Mouse (Mus musculus) limb, embryonic 15.5 days (tissue): Measurements from ENCODE around the gene B830017H08Rik. TPM values are rescaled to one million over a fixed set of nuclear protein-coding genes. Genes with fewer than 3 reads are reported as not detected.

ENCODE experiments used
- ATAC-seq: fragments of 200-750 bp; cut with Nextera tagmentation; 2 replicates; pipeline ENCODE4 v1.8.0; 2017; ENCODE audit warnings: low read depth, moderate TSS enrichment; ENCODE audit not compliant: insufficient number of reproducible peaks, low FRiP score, low TSS enrichment
- H3K27ac ChIP-seq: fragments of 300-500 bp; sonication (generic); 2 replicates; pipeline ENCODE4 v1.5.1; 2015; ENCODE audit warnings: moderate library complexity, mild to moderate bottlenecking, inconsistent platforms
- H3K27me3 ChIP-seq: fragments of 300-500 bp; sonication (generic); 2 replicates; pipeline ENCODE4 v1.6.1; 2015; ENCODE audit warnings: inconsistent platforms
- H3K36me3 ChIP-seq: fragments of 300-500 bp; sonication (generic); 2 replicates; pipeline ENCODE4 v1.6.1; 2015; ENCODE audit warnings: inconsistent platforms
- H3K4me1 ChIP-seq: fragments of 300-500 bp; sonication (generic); 2 replicates; pipeline ENCODE4 v1.6.1; 2015; ENCODE audit warnings: inconsistent platforms
- H3K4me2 ChIP-seq: fragments of 300-500 bp; sonication (generic); 2 replicates; pipeline ENCODE4 v1.6.1; 2015; ENCODE audit warnings: mild to moderate bottlenecking, inconsistent platforms
- H3K4me3 ChIP-seq: fragments of 300-500 bp; sonication (generic); 2 replicates; pipeline ENCODE4 v1.5.1; 2015; ENCODE audit warnings: mild to moderate bottlenecking, inconsistent platforms
- H3K9ac ChIP-seq: fragments of 300-500 bp; sonication (generic); 2 replicates; pipeline ENCODE4 v1.6.1; 2015; ENCODE audit warnings: inconsistent platforms
- H3K9me3 ChIP-seq: fragments of 300-500 bp; sonication (generic); 2 replicates; pipeline ENCODE4 v1.6.1; 2016; ENCODE audit warnings: inconsistent platforms
- WGBS: fragments of 180-500 bp; shearing (Covaris S2); methylation state at CpG from one replicate; pipeline ENCODE4 v1.1.7; 2015; 5-methylcytosine and 5-hydroxymethylcytosine counted together
- polyA plus RNA-seq: library from polyadenylated mRNA; unstranded; fragments of >200 nt; fragmentation: Nextera tagmentation; extraction: Ambion mirVana; gene quantifications from 2 replicates; pipeline ENCODE4 v1.2.1, GENCODE M21; 2015

B830017H08Rik gene
- polyA plus RNA-seq, result 0.17 TPM in 1 of 2 replicates, not detected in the other

DNA sequence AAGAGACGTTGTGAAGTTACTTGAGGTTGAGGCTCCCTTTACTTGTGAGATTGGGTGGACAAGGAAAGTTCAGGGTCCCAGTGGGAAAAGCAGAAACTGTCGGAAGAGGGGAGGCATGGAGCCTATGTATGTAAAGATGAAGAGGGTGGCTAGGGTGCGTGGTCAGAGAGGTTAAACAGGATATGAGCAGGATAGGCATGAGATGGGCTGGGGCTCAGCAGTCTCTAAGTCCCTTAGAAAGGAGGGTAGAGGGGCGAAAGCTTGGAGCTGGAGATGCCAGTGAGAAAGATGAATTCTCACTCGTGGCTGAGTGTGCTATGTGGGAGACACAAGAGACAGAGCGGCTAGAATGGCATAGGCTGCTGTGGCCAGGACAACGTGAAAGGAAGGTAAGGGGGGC, at the start of gene B830017H08Rik:
B830017H08Rik (plus strand) TSS at position 301 of the 400 bp plus-strand sequence.
- Histone ChIP-seq H3K9ac (peak within 1 kb of the TSS; percentile 54), H3K4me3 (peak within 1 kb of the TSS; percentile 62), H3K4me2 (peak within 1 kb of the TSS; percentile 99), H3K9me3 (no peaks in the 10 kb centered on the region), H3K36me3 (no peaks in the 10 kb centered on the region), H3K4me1 (peaks cover 25% of the 10 kb centered on the region), H3K27me3 (peaks cover 76% of the 10 kb centered on the region), H3K27ac (no peak within 1 kb of the TSS)
- WGBS, result 27% methylated on average over 7 of the region's 7 CpGs
- no peak for ATAC-seq

DNA sequence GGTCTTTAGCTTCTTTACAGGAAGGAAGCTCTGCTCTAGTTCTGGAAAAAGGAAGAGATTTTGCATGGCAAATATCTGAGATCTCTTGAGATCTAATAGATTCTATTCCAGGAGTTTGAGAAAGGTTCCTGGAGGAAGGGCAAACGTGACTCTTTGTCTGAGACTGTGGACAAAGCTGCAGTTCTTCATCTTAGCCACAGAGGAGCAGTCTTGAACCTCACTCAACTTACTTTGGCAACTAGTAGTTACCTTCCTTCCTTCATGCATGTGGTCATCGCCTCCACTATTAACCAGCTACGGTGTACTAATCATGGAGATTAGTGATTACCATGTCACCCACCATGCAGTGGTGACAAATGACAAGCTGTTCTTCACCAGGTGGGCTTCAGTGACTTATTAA, 47.6 kb upstream of the B830017H08Rik start:
- no peak for ATAC-seq
- Histone ChIP-seq H3K27me3 (no peaks in the 10 kb centered on the region), H3K9me3 (no peaks in the 10 kb centered on the region), H3K4me2 (no peak overlapping the region), H3K4me3 (no peak overlapping the region), H3K4me1 (no peaks in the 10 kb centered on the region), H3K9ac (no peak overlapping the region), H3K36me3 (peaks cover 85% of the 10 kb centered on the region), H3K27ac (no peak overlapping the region)
- 51% methylated on average over 3 of the region's 3 CpGs for WGBS

DNA sequence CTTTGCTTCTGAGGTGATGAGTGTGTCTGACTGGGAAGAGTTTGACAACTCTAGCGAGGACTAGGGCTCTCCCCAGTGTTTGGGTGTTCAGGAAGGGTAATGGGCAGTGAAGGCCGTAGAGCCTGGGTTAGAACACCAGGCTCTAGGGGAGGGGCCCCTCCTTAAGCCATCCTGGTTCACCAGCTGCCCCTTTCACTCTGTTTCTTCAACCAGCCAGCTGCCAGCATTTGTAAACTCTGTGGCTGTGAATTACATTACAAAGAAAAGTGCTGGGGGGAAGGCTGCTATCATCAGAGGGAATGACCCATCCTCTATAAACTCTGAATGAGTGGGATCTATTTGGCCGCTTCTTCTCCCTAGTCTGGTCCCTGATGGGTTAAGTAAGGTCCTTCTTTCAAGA, 40.2 kb upstream of the B830017H08Rik start:
- Histone ChIP-seq H3K27ac (no peak overlapping the region), H3K4me1 (peaks cover 22% of the 10 kb centered on the region), H3K27me3 (no peaks in the 10 kb centered on the region), H3K9ac (no peak overlapping the region), H3K4me3 (no peak overlapping the region), H3K9me3 (no peaks in the 10 kb centered on the region), H3K36me3 (peaks cover 54% of the 10 kb centered on the region), H3K4me2 (no peak overlapping the region)
- 68% methylated on average over 3 of the region's 3 CpGs for WGBS
- ATAC-seq, result no peak

DNA sequence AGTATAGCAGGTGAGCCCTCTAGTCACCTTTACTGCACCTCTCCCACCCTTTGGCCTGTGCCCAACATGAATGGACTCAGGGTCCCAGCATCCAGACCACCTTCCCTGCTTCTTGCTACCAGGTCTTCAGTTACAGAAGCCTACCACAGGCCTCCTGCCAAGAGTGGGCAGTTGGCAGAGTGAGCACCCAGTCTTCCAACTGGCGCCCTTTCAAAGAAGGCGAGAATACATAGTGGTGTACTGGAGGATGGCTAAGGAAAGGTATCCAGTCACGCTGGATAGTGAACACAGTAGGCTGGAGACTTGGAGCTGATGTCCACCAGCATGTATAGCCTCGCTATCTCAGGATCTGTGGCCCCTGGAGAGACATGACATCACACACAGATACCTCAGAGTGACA, 38.9 kb upstream of the B830017H08Rik start:
- H3K27ac ChIP-seq, result no peak overlapping the region
- H3K27me3 ChIP-seq, result no peaks in the 10 kb centered on the region
- H3K36me3 ChIP-seq, result peaks cover 43% of the 10 kb centered on the region
- H3K9me3 ChIP-seq, result no peaks in the 10 kb centered on the region
- 82% methylated on average over 4 of the region's 4 CpGs for WGBS
- peaks cover 35% of the 10 kb centered on the region for H3K4me1 ChIP-seq
- H3K4me3 ChIP-seq, result no peak overlapping the region
- no peak for ATAC-seq
- no peak overlapping the region for H3K4me2 ChIP-seq
- H3K9ac ChIP-seq, result no peak overlapping the region

DNA sequence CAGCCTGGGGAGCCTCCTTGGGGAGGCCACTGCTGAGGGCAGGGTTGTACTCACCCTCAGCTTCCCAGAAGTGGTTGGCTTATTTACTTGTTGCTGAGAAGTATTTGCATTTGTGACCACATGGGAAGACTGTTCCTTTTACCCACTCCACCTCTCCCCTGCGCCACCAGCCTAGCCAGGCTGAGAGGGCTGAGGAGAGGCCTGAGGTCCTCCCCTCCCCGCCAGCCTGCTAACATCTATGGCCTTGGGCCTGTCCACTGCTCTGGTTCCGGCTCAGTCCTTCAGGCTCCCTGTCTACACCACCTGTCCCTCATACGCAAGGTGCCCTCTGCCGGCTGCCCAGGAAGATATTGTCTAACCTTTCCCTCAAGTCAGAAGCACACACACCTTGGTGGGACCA, 37.3 kb upstream of the B830017H08Rik start:
- Histone ChIP-seq H3K4me3 (no peak overlapping the region), H3K4me2 (no peak overlapping the region), H3K4me1 (peaks cover 49% of the 10 kb centered on the region), H3K9me3 (no peaks in the 10 kb centered on the region), H3K36me3 (peaks cover 30% of the 10 kb centered on the region), H3K27me3 (no peaks in the 10 kb centered on the region), H3K27ac (peak overlapping the region; percentile 40), H3K9ac (no peak overlapping the region)
- 66% methylated on average over 5 of the region's 5 CpGs for WGBS
- no peak for ATAC-seq

DNA sequence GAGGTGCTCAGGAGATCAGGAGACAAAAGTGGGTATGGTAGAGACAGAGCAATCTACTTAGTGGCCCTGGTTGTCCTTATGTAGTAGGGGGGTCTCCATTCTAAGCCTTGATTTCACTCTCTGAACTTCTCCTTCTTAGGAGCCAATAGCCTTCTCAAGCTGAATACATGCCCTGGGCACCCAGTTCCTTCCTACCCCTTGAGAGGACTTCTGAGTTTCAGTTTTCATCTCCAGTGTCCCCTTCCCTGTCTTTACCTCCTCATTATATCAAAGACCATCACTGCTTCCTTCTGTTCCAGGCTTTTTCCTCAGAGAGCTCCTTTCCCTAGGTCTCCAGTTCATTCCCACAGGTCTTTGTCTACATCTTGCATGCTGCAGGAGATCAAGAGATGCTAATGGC, 36.4 kb upstream of the B830017H08Rik start:
- 0 out of 2 replicates have a peak, but pooled peaks cover under 1% of the 10 kb centered on the region for H3K27me3 ChIP-seq
- H3K4me2 ChIP-seq, result peak overlapping the region; percentile 62
- peak overlapping the region; percentile 92 for H3K9ac ChIP-seq
- peak overlapping the region; percentile 98 for H3K27ac ChIP-seq
- H3K4me3 ChIP-seq, result peak overlapping the region; percentile 70
- no peak for ATAC-seq
- no peaks in the 10 kb centered on the region for H3K9me3 ChIP-seq
- H3K36me3 ChIP-seq, result peaks cover 21% of the 10 kb centered on the region
- peaks cover 57% of the 10 kb centered on the region for H3K4me1 ChIP-seq

DNA sequence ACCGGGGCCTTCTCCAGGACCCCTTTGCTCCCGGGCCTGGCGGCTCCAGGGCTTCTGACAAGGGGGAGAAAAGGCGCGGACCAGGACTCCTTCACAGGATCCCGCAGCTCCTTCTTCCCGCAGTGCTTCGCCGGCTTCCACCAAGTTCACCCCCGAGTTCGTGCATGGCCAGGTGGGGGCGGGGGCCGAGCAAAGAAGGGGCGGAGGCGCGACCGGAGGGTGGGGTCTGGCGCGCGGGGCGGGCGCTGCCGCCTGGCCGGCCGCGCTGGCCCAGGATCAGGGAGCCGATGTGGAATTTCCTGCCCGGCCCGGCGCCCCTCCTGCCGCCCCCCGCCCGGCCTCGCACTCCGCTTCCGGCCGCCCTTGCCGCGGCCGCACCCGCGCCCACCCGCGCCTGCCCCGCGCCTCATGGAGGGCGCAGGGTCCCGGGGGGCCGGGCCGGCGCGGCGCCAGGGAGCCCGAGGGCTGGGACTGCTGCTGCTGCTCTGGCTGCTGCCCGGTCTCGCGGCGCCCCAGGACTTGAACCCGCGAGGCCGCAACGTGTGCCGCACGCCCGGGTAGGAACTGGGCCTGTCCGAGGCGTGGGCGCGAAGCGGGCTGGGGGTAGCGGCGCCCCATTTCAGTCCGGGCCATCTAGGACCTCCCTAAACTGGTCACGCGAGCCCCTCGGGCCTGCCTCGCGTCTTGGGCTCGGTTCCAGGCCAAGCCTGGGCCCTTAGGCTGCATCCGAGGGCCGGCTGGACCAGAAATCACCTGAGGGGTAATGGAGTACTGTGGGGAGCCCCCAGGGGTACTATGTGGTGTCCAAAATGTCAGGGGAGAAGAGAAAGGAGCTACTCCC, 35.7 kb upstream of the B830017H08Rik start, which contains the start of gene Scarf2:
Scarf2 (plus strand) TSS at position 312 of the 841 bp plus-strand sequence.
- Histone ChIP-seq H3K36me3 (peaks cover 15% of the 10 kb centered on the region), H3K27ac (peak within 1 kb of the TSS; percentile 98), H3K27me3 (peaks cover 7% of the 10 kb centered on the region), H3K4me1 (peaks cover 64% of the 10 kb centered on the region), H3K4me3 (peak within 1 kb of the TSS; percentile 70), H3K9ac (peak within 1 kb of the TSS; percentile 92), H3K4me2 (peak within 1 kb of the TSS; percentile 62), H3K9me3 (no peaks in the 10 kb centered on the region)
- WGBS, result under 1% methylated on average over 70 of the region's 81 CpGs
- ATAC-seq, result peak; percentile 76

DNA sequence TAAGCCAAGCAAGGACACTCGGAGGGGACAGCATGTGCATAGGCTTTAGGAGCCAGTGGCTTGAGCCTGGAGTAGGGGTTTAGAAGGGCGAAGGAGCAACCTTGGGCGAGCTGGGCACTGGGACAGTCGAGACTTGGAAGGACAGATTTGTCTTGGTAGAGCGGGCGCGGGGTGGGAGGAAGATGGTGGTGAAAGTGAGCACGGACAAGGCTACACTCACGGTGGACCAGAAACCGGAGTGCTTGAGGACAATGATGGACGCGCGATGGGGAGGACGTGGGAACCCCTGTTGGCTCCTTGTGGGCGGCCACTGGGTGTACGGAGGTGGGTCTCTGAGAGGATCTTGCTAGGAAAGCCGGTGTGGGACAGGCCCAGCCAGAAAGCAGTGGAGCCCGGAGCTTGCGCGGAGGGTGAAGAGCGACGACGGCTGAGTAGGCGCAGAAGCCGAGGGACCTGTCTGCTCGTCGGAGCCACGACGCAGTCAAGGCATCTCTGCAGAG, 35.1 kb upstream of the B830017H08Rik start:
- peak overlapping the region; percentile 70 for H3K4me3 ChIP-seq
- H3K4me2 ChIP-seq, result peak overlapping the region; percentile 62
- H3K4me1 ChIP-seq, result peaks cover 71% of the 10 kb centered on the region
- peaks cover 14% of the 10 kb centered on the region for H3K27me3 ChIP-seq
- peak overlapping the region; percentile 98 for H3K27ac ChIP-seq
- WGBS, result 2% methylated on average over 29 of the region's 29 CpGs
- 0 out of 2 replicates have a peak, but pooled peaks have one; percentile 13 for ATAC-seq
- H3K36me3 ChIP-seq, result peaks cover 11% of the 10 kb centered on the region
- no peaks in the 10 kb centered on the region for H3K9me3 ChIP-seq
- H3K9ac ChIP-seq, result peak overlapping the region; percentile 92

DNA sequence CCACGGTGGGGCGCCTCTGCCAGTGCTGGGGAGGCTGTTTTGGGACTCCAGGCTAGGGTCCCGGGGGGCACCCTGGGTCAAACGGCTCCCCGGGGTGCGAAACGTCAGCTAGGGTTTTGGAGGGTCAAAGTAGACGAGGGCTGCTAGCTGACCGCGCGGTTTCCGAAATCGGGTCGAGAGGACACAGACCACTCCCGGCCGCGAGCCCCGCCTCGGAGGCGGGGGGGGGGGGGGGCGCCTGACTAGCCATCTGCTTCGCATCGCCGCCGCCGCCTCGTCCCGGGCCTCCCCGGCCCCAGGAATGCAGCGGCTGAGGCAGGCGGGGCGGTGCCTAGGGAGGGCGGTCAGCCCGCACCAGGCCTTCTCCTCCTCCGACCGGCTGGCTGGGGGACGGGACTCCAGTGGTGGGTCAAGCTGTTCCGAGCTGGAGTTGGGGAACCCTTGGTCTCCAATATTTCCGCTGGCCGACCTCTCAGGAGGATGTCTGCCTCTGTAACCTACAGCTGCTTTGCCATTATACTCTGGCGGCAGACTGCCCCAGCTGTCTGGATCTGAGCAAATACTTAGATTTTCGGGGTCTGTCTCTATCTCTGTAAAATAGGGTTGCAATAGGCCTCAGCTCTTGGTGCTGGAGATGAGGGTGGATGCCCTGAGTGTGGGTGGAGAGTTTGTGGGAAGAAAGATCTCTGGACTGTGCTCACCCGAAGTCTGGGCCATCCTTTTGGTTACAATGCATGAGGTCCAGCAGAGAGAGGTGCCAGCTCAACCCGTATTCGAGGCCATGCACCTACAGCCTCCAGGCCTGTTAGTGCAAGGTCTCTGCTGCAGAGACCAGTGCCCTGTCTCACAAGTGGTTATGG, 34.4 kb upstream of the B830017H08Rik start:
- Histone ChIP-seq H3K27me3 (peaks cover 21% of the 10 kb centered on the region), H3K9ac (peak overlapping the region; percentile 92), H3K36me3 (peaks cover 11% of the 10 kb centered on the region), H3K4me3 (peak overlapping the region; percentile 70), H3K27ac (peak overlapping the region; percentile 98), H3K4me1 (peaks cover 78% of the 10 kb centered on the region), H3K9me3 (no peaks in the 10 kb centered on the region), H3K4me2 (peak overlapping the region; percentile 62)
- 2% methylated on average over 41 of the region's 45 CpGs for WGBS
- peak; percentile 58 for ATAC-seq

DNA sequence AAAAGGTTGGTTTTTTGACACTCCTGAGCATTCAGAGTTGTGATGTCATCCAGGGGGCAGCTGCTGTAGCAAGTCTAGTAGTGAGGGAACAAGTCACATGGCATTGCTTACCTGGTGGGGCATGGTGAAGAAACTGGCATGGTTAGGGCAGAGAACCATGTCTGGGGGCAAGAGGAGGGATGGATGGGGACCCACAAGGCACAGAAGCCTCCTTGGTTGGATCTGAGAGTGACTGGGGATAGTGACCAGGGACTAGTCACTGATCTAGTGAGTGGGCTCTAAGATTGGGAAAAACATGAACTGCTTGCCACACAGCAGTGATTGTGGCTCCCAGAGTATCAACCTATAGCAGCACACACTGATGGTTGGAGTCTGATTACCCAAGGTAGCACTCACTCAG, 33.3 kb upstream of the B830017H08Rik start:
- Histone ChIP-seq H3K27ac (no peak overlapping the region), H3K9ac (no peak overlapping the region), H3K36me3 (peaks cover 17% of the 10 kb centered on the region), H3K9me3 (no peaks in the 10 kb centered on the region), H3K4me2 (peak overlapping the region; percentile 62), H3K27me3 (peaks cover 25% of the 10 kb centered on the region), H3K4me1 (peaks cover 88% of the 10 kb centered on the region), H3K4me3 (peak overlapping the region; percentile 70)
- no peak for ATAC-seq

DNA sequence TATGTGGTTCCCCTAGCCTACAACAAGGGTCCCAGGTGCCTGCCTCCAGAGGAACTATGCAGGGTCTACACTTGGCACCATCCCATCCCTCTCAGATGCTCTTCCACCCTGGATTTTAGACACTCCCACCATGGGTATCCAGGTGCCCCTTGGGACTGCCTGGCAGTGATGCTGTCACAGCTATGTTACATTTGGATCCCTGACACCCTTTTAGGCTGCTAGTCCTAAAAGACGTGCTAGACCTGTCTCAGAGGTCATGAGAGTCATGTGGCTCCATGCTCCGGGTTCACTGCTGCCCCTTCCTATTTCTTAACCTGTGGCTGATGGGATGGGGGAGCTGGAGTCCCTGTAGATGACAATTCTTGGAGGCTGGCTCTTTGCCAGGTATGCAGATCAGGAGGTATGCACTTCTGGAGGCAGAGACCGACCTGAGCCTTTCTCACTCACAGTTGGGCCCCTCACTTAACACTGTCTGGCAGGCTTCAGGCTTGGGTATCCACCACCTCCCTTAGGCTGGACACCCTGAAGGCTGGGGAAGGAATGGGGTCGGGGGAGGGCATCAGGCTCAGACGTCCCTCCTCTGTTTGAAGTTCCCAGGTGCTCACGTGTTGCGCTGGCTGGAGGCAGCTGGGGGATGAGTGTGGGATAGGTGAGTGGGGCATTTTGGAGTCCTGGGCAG, 31.0 kb upstream of the B830017H08Rik start:
- Histone ChIP-seq H3K4me1 (peaks cover 95% of the 10 kb centered on the region), H3K9me3 (no peaks in the 10 kb centered on the region), H3K4me2 (peak overlapping the region; percentile 52), H3K27me3 (peaks cover 25% of the 10 kb centered on the region), H3K27ac (no peak overlapping the region), H3K36me3 (peaks cover 27% of the 10 kb centered on the region), H3K4me3 (no peak overlapping the region; the same call in 1 of the 2 replicates), H3K9ac (peak overlapping the region; percentile 4; the same call in 1 of the 2 replicates)
- ATAC-seq, result no peak
- 24% methylated on average over 7 of the region's 7 CpGs for WGBS
